Mouse (Mus musculus): ENCODE results near the gene Aptx. TPM values are rescaled to one million over a fixed set of nuclear protein-coding genes. Genes with fewer than 3 reads are reported as not detected.

The Aptx gene
- polyA plus RNA-seq (2015; fragmentation: Nextera tagmentation; extraction: Ambion mirVana) = 24.2 and 25.0 TPM in 2 replicates

- H3K9ac ChIP-seq = peak within 1 kb of the TSS; percentile 27; the same call in 1 of the 2 replicates
- peak; percentile 89 for ATAC-seq (ENCODE audit: insufficient read depth, low FRiP score, low read depth)
- H3K27me3 ChIP-seq (replicated peaks) = no peaks in the 10 kb centered on the region
- H3K4me3 ChIP-seq (replicated peaks) = peak within 1 kb of the TSS; percentile 65
- peak within 1 kb of the TSS; percentile 63 for H3K4me2 ChIP-seq
- peak within 1 kb of the TSS; percentile 98 for H3K27ac ChIP-seq
- under 1% methylated on average over 42 of the region's 42 CpGs for WGBS
- H3K9me3 ChIP-seq = no peaks in the 10 kb centered on the region
- peaks cover 15% of the 10 kb centered on the region for H3K4me1 ChIP-seq
- no peaks in the 10 kb centered on the region for H3K36me3 ChIP-seq
These were observed at the start of gene Aptx for GRCm38 (mm10) chr4:40702797-40703709. Aptx (minus strand) TSS chr4:40703194.

GRCm38 (mm10) chr4:40735351-40735750 lies 32.4 kb upstream of the Aptx start:
- Histone ChIP-seq H3K27ac (no peak overlapping the region), H3K9me3 (no peaks in the 10 kb centered on the region), H3K27me3 (replicated peaks) (no peaks in the 10 kb centered on the region), H3K9ac (no peak overlapping the region), H3K4me3 (replicated peaks) (no peak overlapping the region), H3K36me3 (peaks cover 43% of the 10 kb centered on the region), H3K4me2 (no peak overlapping the region), H3K4me1 (no peaks in the 10 kb centered on the region)
- no peak for ATAC-seq (ENCODE audit: insufficient read depth, low FRiP score, low read depth)
- 67% methylated on average over 1 of the region's 1 CpGs for WGBS

DNA sequence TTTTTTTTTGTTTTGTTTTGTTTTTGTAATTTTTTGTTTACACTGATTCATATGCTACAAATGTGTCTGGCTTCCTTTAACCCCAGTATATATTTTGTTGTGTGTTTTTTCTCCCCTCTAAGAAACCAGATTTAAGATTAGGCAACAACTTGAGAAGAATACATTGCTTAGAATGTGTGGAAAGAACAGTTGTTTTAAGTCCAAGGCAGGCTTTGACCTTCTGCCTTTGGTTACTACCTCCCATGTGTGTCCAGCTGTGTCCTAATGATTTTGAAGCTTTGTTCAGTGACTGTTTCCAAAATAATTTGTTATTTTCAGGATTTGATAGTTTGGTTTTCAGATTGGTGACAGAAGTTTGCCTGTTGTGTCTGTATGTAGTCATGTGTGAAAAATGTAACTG lies 28.3 kb upstream of the Aptx start:
- H3K36me3 ChIP-seq = peaks cover 44% of the 10 kb centered on the region
- ATAC-seq (ENCODE audit: insufficient read depth, low FRiP score, low read depth) = no peak
- no peaks in the 10 kb centered on the region for H3K27me3 ChIP-seq (replicated peaks)

DNA sequence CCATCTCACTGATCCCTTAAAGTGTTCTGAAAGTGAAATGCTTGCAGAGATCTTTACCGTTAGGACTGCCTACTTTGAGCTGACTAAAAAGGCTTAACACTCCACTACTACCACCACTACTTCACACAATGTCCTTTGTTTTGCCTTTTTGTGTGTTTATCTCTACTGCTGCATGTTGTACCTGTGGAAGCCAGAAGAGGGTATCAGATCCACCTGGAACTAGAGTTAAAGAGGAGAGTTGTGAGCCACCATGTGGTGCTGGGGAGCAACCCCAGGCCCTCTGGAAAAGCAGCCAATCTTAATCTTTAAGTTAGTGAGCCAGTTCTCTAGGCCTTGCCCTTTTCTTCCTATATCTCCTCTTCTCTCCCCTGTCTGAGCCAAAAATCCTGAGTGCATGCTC lies 24.3 kb upstream of the Aptx start:
- H3K4me1 ChIP-seq = peaks cover 11% of the 10 kb centered on the region
- no peak for ATAC-seq (ENCODE audit: insufficient read depth, low FRiP score, low read depth)
- H3K9me3 ChIP-seq = no peaks in the 10 kb centered on the region
- no peak overlapping the region for H3K4me3 ChIP-seq (replicated peaks)
- H3K4me2 ChIP-seq = no peak overlapping the region
- WGBS = 80% methylated on average over 1 of the region's 1 CpGs
- no peaks in the 10 kb centered on the region for H3K27me3 ChIP-seq (replicated peaks)
- no peak overlapping the region for H3K9ac ChIP-seq
- H3K36me3 ChIP-seq = peaks cover 35% of the 10 kb centered on the region
- H3K27ac ChIP-seq = no peak overlapping the region

More for the DNA sequence above, 28.3 kb upstream of the Aptx start:
- H3K27ac ChIP-seq = no peak overlapping the region
- H3K9ac ChIP-seq = no peak overlapping the region
- H3K4me3 ChIP-seq (replicated peaks) = no peak overlapping the region
- H3K4me2 ChIP-seq = no peak overlapping the region
- H3K4me1 ChIP-seq = peaks cover 1% of the 10 kb centered on the region; the same call in 1 of the 2 replicates
- no peaks in the 10 kb centered on the region for H3K9me3 ChIP-seq

- Histone ChIP-seq H3K4me1 (peaks cover 18% of the 10 kb centered on the region), H3K36me3 (peaks cover 33% of the 10 kb centered on the region), H3K27ac (no peak overlapping the region), H3K9ac (no peak overlapping the region), H3K27me3 (replicated peaks) (no peaks in the 10 kb centered on the region), H3K9me3 (no peaks in the 10 kb centered on the region), H3K4me2 (no peak overlapping the region), H3K4me3 (replicated peaks) (no peak overlapping the region)
- ATAC-seq (ENCODE audit: insufficient read depth, low FRiP score, low read depth) = no peak
These were observed 22.6 kb upstream of the Aptx start for GRCm38 (mm10) chr4:40725554-40725953.

- no peak overlapping the region for H3K27ac ChIP-seq
- no peak for ATAC-seq (ENCODE audit: insufficient read depth, low FRiP score, low read depth)
- no peaks in the 10 kb centered on the region for H3K9me3 ChIP-seq
- no peaks in the 10 kb centered on the region for H3K27me3 ChIP-seq (replicated peaks)
- peak overlapping the region; percentile 67; the same call in 1 of the 2 replicates for H3K4me2 ChIP-seq
- 82% methylated on average over 7 of the region's 7 CpGs for WGBS
- H3K4me3 ChIP-seq (replicated peaks) = no peak overlapping the region
- peaks cover 29% of the 10 kb centered on the region for H3K36me3 ChIP-seq
- no peak overlapping the region for H3K9ac ChIP-seq
- peaks cover 18% of the 10 kb centered on the region for H3K4me1 ChIP-seq
These were observed 22.1 kb upstream of the Aptx start for GRCm38 (mm10) chr4:40725141-40725540.

GRCm38 (mm10) chr4:40722687-40723460 lies 19.9 kb upstream of the Aptx start:
- under 1% methylated on average over 59 of the region's 62 CpGs for WGBS
- Histone ChIP-seq H3K4me3 (replicated peaks) (peak overlapping the region; percentile 92), H3K9me3 (no peaks in the 10 kb centered on the region), H3K27me3 (replicated peaks) (no peaks in the 10 kb centered on the region), H3K4me2 (peak overlapping the region; percentile 67), H3K36me3 (peaks cover 16% of the 10 kb centered on the region), H3K27ac (peak overlapping the region; percentile 100), H3K4me1 (peaks cover 18% of the 10 kb centered on the region), H3K9ac (peak overlapping the region; percentile 95)
- ATAC-seq (ENCODE audit: insufficient read depth, low FRiP score, low read depth) = peak; percentile 78

- no peaks in the 10 kb centered on the region for H3K27me3 ChIP-seq (replicated peaks)
- peak within 1 kb of the TSS; percentile 67 for H3K4me2 ChIP-seq
- H3K4me1 ChIP-seq = peaks cover 18% of the 10 kb centered on the region
- under 1% methylated on average over 54 of the region's 54 CpGs for WGBS
- H3K27ac ChIP-seq = peak within 1 kb of the TSS; percentile 100
- no peaks in the 10 kb centered on the region for H3K9me3 ChIP-seq
- ATAC-seq (ENCODE audit: insufficient read depth, low FRiP score, low read depth) = peak; percentile 95
- peak within 1 kb of the TSS; percentile 95 for H3K9ac ChIP-seq
- peaks cover 11% of the 10 kb centered on the region for H3K36me3 ChIP-seq
- H3K4me3 ChIP-seq (replicated peaks) = peak within 1 kb of the TSS; percentile 92
These were observed 19.1 kb upstream of the Aptx start, which contains the start of gene Dnaja1 for GRCm38 (mm10) chr4:40722011-40722666. Dnaja1 (plus strand) TSS chr4:40722150.

- Histone ChIP-seq H3K27me3 (replicated peaks) (no peaks in the 10 kb centered on the region), H3K9ac (no peak overlapping the region), H3K4me2 (peak overlapping the region; percentile 67; the same call in 1 of the 2 replicates), H3K27ac (peak overlapping the region; percentile 100), H3K9me3 (no peaks in the 10 kb centered on the region), H3K36me3 (peaks cover 3% of the 10 kb centered on the region; the same call in 1 of the 2 replicates), H3K4me3 (replicated peaks) (no peak overlapping the region), H3K4me1 (peaks cover 15% of the 10 kb centered on the region)
- ATAC-seq (ENCODE audit: insufficient read depth, low FRiP score, low read depth) = no peak
- 92% methylated on average over 8 of the region's 8 CpGs for whole genome bisulfite sequencing
These were observed 17.9 kb upstream of the Aptx start for GRCm38 (mm10) chr4:40720910-40721309.

- ATAC-seq (ENCODE audit: insufficient read depth, low FRiP score, low read depth) = no peak
- whole genome bisulfite sequencing = 88% methylated on average over 3 of the region's 3 CpGs
- no peak overlapping the region for H3K4me3 ChIP-seq (replicated peaks)
These were observed 14.1 kb upstream of the Aptx start for GRCm38 (mm10) chr4:40717141-40717540.

GRCm38 (mm10) chr4:40703710-40704275 lies 799 bp upstream of the Aptx start:
- peak overlapping the region; percentile 27; the same call in 1 of the 2 replicates for H3K9ac ChIP-seq
- whole genome bisulfite sequencing = 17% methylated on average over 9 of the region's 9 CpGs

More at GRCm38 (mm10) chr4:40717141-40717540, 14.1 kb upstream of the Aptx start:
- no peak overlapping the region for H3K9ac ChIP-seq
- no peaks in the 10 kb centered on the region for H3K9me3 ChIP-seq
- peaks cover 8% of the 10 kb centered on the region for H3K4me1 ChIP-seq
- H3K4me2 ChIP-seq = no peak overlapping the region
- no peaks in the 10 kb centered on the region for H3K27me3 ChIP-seq (replicated peaks)
- no peak overlapping the region for H3K27ac ChIP-seq
- H3K36me3 ChIP-seq = no peaks in the 10 kb centered on the region

More at GRCm38 (mm10) chr4:40703710-40704275, 799 bp upstream of the Aptx start:
- H3K27me3 ChIP-seq (replicated peaks) = no peaks in the 10 kb centered on the region
- no peak for ATAC-seq (ENCODE audit: insufficient read depth, low FRiP score, low read depth)
- peak overlapping the region; percentile 98 for H3K27ac ChIP-seq
- no peaks in the 10 kb centered on the region for H3K9me3 ChIP-seq
- H3K36me3 ChIP-seq = no peaks in the 10 kb centered on the region
- peak overlapping the region; percentile 63 for H3K4me2 ChIP-seq
- H3K4me3 ChIP-seq (replicated peaks) = peak overlapping the region; percentile 65
- H3K4me1 ChIP-seq = peaks cover 15% of the 10 kb centered on the region
